Mouse (Mus musculus) thymus, postnatal 0 days (tissue): ENCODE results near the gene Chrnb2. TPM values are rescaled to one million over a fixed set of nuclear protein-coding genes. Genes with fewer than 3 reads are reported as not detected.
A peak's percentile ranks its signal among the peaks of the same experiment; 100 is the strongest.

Experiments used
- DNase-seq: peaks from one replicate; pipeline ENCODE4 v3.0.0-alpha.2; 2015; ENCODE audit warnings: low spot score
- polyA plus RNA-seq: library from polyadenylated mRNA; unstranded; fragments of >200 nt; fragmentation: Nextera tagmentation; extraction: Ambion mirVana; gene quantifications from 2 replicates; pipeline ENCODE4 v1.2.1, GENCODE M21; 2015

Chrnb2 gene
- polyA plus RNA-seq, 1 experiment from 2014 or later, result 0.55 TPM

DNA sequence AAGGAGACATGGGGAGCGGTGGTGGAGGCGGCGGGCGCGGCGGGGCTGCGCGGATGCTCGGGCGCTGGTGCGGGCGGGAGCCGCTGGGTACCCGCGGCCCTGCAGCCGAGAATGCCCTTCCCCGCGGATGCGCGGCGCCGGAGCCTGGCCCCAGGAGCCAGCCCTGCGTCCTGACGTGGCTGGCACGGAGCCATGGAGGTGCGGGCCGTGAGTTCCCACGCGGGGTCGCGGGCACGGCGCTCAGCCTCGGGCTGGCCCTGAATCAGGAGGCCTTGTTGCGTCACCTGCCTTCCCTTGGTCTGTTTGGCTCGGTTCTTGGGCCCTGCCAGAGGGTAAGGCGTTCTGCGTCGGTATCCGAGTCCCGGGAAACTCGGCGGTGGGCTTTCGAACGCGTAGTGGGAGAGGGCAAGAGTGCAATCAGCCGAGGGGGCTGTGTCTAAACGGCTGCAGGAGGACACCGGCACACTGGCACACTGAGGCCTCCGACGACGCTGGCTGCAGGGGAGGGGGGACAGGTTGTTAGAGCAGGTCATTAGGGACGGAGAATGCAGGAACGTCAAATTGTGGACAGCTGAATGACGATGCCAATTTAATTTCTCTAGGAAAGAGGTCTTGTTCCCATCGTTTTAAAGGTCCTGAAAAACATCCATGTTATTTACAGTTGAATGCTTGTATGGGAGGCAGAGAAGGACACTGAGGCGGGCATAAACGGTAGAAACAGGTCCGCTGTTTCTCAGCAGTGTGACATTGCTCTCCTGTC, 49.0 kb downstream of the Chrnb2 start:
- DNase-seq, result no peak

DNA sequence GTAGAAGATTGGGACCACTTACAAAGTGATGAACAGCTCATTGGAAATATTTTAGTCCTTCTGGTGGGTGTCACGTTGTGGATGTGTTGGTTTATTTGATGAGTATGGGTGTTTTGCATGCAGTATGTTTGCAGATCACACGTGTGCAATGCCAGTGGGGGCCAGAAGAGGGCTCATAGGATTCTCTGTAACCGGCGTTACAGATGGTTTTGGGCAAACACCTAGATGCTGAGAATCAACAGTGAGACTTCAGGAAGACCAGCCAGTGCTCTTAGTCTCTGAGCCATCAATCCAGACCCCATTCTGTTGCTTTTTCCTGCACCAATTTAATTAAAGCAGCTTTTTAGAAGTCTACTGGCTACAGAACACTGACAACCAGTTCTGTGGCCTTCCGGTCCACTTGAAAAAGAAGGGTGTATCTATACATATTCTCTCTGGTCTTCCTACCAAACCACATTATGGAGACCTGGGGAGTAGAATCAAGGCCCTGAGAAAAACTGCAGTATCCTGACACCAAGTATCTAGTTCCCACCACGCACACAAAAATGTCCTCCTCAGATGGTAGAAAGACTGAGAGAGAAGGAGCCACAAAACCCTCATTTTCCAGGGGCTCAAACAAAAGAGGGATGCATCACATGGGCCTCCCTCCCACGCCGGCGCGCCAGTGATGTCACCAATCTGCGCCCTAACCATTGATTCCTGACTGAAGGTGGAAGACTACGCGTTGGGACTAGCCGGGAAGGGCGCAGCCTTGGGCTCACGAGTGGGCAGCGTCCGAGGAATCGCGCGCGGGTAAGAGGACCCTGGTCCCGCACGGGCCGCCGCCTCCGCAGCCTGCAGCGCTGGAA, 49.8 kb downstream of the Chrnb2 start, which contains the start of gene Adar:
TSS of gene Adar (plus strand) at position 664 of the 848 bp plus-strand sequence.
- peak; percentile 78 for DNase-seq

DNA sequence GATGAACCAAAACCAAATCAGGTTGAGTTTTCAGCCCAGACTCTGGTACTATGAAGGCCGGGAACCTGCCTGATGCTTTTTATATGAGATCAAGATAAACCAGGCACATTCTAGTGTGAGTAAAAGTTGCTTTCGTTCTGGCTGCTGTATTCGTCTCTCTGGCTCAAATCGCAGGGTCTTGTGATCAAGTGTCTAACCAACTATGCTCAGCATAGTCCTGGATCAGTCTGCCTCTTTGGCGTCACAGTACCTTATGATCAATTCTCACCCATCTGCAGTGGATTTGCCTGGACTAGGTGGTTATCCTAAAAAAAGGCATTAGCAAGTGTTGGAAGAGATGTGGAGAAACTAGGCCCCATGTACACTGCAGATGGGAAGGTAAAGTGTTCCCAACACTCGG, 60.4 kb downstream of the Chrnb2 start:
- DNase-seq, result no peak

DNA sequence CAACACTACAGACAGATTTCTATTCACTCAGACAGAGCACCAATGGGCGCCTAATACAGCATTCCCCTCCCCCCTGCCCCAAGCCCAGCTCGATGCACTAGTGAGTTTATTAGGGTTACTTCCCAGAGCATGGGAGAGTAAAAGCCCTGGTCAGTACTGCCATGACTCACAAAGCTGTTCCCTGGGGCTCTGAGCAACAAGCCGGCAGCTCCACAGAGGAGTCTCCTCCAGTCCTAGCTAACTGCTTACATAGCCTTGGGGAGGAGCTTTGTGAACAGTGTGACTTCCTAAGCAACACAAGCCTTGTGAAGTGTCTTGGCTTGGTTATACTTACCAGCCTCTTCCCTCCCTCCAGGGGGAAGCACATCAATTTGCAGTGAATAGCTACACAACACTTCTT, 60.8 kb downstream of the Chrnb2 start:
- no peak for DNase-seq

DNA sequence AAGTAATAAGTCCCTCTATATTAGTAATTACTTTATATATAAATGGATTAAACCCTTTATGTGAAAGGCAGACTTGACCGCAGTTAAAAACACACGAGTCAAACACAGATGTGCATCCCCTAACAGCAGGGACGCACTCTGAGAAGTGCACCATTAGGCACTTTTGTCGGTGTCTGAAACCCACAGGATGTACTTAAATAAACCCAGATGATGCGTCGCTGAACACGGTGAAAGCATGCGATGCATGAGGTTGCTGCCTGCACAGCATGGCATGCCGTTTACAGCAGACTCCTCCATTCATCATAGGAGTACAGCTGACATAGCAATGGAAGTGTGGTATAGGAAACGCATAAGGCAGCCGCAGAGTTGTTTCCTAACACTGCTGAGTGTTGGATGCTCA, 64.0 kb downstream of the Chrnb2 start:
- no peak for DNase-seq

DNA sequence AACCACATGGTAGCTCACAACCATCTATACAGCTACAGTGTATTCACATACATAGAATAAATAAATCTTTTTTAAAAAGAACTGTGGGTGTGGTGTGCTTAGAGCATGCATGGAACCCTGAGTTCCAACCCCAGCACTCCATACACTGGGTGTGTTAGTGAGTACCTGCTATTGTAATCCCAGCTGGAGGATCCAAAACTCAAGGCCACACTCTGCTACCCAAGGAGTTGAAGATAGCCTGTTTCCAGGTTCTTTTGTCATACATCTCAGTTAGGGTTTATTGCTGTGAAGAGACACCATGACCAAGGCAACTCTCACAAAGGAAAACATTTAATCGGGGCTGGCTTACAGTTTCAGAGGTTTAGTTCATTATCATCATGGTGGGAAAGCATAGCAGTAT, 65.5 kb downstream of the Chrnb2 start:
- no peak for DNase-seq

Other genes starting within 250 kb of the Chrnb2 start
- gene Kcnn3, start 244.5 kb downstream of the Chrnb2 start, polyA plus RNA-seq, result 7.3 and 8.8 TPM in 2 replicates
- gene Adar, start 49.6 kb downstream of the Chrnb2 start, polyA plus RNA-seq, result 18.4 and 22.1 TPM in 2 replicates
- 16.6 and 16.7 TPM in 2 replicates for gene Ube2q1, start 9.0 kb upstream of the Chrnb2 start, polyA plus RNA-seq
- gene She, start 66.7 kb upstream of the Chrnb2 start, polyA plus RNA-seq, result 1.0 and 1.1 TPM in 2 replicates
- 4.1 and 4.2 TPM in 2 replicates for gene Il6ra, start 148.6 kb upstream of the Chrnb2 start, polyA plus RNA-seq
- 7.9 and 8.7 TPM in 2 replicates for gene Atp8b2, start 198.9 kb upstream of the Chrnb2 start, polyA plus RNA-seq
- gene Hax1, start 234.1 kb upstream of the Chrnb2 start, polyA plus RNA-seq, result 126 and 141 TPM in 2 replicates